Mouse (Mus musculus): ENCODE data around the gene Tfg. TPM values are rescaled to one million over a fixed set of nuclear protein-coding genes. Genes with fewer than 3 reads are reported as not detected.

The Tfg gene
- polyA plus RNA-seq, 1 experiment from 2014 or later = 179 TPM

GRCm38 (mm10) chr16:56669520-56669919, 47.7 kb downstream of the Tfg start:
- no peak for DNase-seq (ENCODE audit: low spot score)
- Histone ChIP-seq H3K27me3 (ENCODE audit: control insufficient read depth, insufficient read depth, low read length) (no peaks in the 10 kb centered on the region), H3K9ac (ENCODE audit: low read length) (no peak overlapping the region), H3K36me3 (ENCODE audit: control insufficient read depth, insufficient read depth, low read length) (no peaks in the 10 kb centered on the region), H3K27ac (replicated peaks; ENCODE audit: low read depth, low read length) (no peak overlapping the region), H3K4me1 (ENCODE audit: control insufficient read depth, insufficient read depth, low read length) (no peaks in the 10 kb centered on the region), H3K9me3 (ENCODE audit: control insufficient read depth, low read length) (no peaks in the 10 kb centered on the region), H3K4me2 (ENCODE audit: low read depth, severe bottlenecking) (no peak overlapping the region), H3K4me3 (ENCODE audit: low read depth, low read length) (no peak overlapping the region)
- WGBS = 60% methylated on average over 5 of the region's 5 CpGs
- ATAC-seq (ENCODE audit: insufficient number of reproducible peaks, low FRiP score, low TSS enrichment, low read depth) = no peak

- Histone ChIP-seq H3K4me1 (ENCODE audit: control insufficient read depth, insufficient read depth, low read length) (no peaks in the 10 kb centered on the region), H3K4me3 (ENCODE audit: low read depth, low read length) (no peak overlapping the region), H3K9me3 (ENCODE audit: control insufficient read depth, low read length) (no peaks in the 10 kb centered on the region), H3K36me3 (ENCODE audit: control insufficient read depth, insufficient read depth, low read length) (no peaks in the 10 kb centered on the region), H3K27me3 (ENCODE audit: control insufficient read depth, insufficient read depth, low read length) (no peaks in the 10 kb centered on the region), H3K27ac (replicated peaks; ENCODE audit: low read depth, low read length) (no peak overlapping the region), H3K9ac (ENCODE audit: low read length) (no peak overlapping the region), H3K4me2 (ENCODE audit: low read depth, severe bottlenecking) (no peak overlapping the region)
- DNase-seq (ENCODE audit: low spot score) (no peak), ATAC-seq (ENCODE audit: insufficient number of reproducible peaks, low FRiP score, low TSS enrichment, low read depth) (no peak)
Observed at GRCm38 (mm10) chr16:56658866-56659265, 58.4 kb downstream of the Tfg start.

GRCm38 (mm10) chr16:56655193-56655910, 61.9 kb downstream of the Tfg start:
- H3K4me2 ChIP-seq (ENCODE audit: low read depth, severe bottlenecking) = no peak overlapping the region

GRCm38 (mm10) chr16:56646382-56647172, 70.7 kb downstream of the Tfg start:
- 70% methylated on average over 7 of the region's 7 CpGs for WGBS
- H3K4me3 ChIP-seq (ENCODE audit: low read depth, low read length) = no peak overlapping the region
- no peaks in the 10 kb centered on the region for H3K4me1 ChIP-seq (ENCODE audit: control insufficient read depth, insufficient read depth, low read length)
- no peaks in the 10 kb centered on the region for H3K36me3 ChIP-seq (ENCODE audit: control insufficient read depth, insufficient read depth, low read length)
- no peak overlapping the region for H3K4me2 ChIP-seq (ENCODE audit: low read depth, severe bottlenecking)
- no peak overlapping the region for H3K27ac ChIP-seq (replicated peaks; ENCODE audit: low read depth, low read length)
- no peaks in the 10 kb centered on the region for H3K9me3 ChIP-seq (ENCODE audit: control insufficient read depth, low read length)
- ATAC-seq (ENCODE audit: insufficient number of reproducible peaks, low FRiP score, low TSS enrichment, low read depth) (no peak), DNase-seq (ENCODE audit: low spot score) (no peak)
- H3K9ac ChIP-seq (ENCODE audit: low read length) = no peak overlapping the region
- no peaks in the 10 kb centered on the region for H3K27me3 ChIP-seq (ENCODE audit: control insufficient read depth, insufficient read depth, low read length)

More at GRCm38 (mm10) chr16:56655193-56655910, 61.9 kb downstream of the Tfg start:
- Histone ChIP-seq H3K9me3 (ENCODE audit: control insufficient read depth, low read length) (no peaks in the 10 kb centered on the region), H3K4me3 (ENCODE audit: low read depth, low read length) (no peak overlapping the region), H3K27me3 (ENCODE audit: control insufficient read depth, insufficient read depth, low read length) (no peaks in the 10 kb centered on the region), H3K36me3 (ENCODE audit: control insufficient read depth, insufficient read depth, low read length) (no peaks in the 10 kb centered on the region), H3K4me1 (ENCODE audit: control insufficient read depth, insufficient read depth, low read length) (no peaks in the 10 kb centered on the region), H3K27ac (replicated peaks; ENCODE audit: low read depth, low read length) (no peak overlapping the region), H3K9ac (ENCODE audit: low read length) (no peak overlapping the region)
- WGBS = 87% methylated on average over 12 of the region's 12 CpGs
- no peak for ATAC-seq (ENCODE audit: insufficient number of reproducible peaks, low FRiP score, low TSS enrichment, low read depth)
- DNase-seq (ENCODE audit: low spot score) = no peak

GRCm38 (mm10) chr16:56645251-56645650, 72.0 kb downstream of the Tfg start:
- Histone ChIP-seq H3K27me3 (ENCODE audit: control insufficient read depth, insufficient read depth, low read length) (no peaks in the 10 kb centered on the region), H3K9me3 (ENCODE audit: control insufficient read depth, low read length) (no peaks in the 10 kb centered on the region), H3K4me2 (ENCODE audit: low read depth, severe bottlenecking) (no peak overlapping the region), H3K9ac (ENCODE audit: low read length) (no peak overlapping the region), H3K36me3 (ENCODE audit: control insufficient read depth, insufficient read depth, low read length) (no peaks in the 10 kb centered on the region), H3K4me3 (ENCODE audit: low read depth, low read length) (no peak overlapping the region), H3K27ac (replicated peaks; ENCODE audit: low read depth, low read length) (no peak overlapping the region), H3K4me1 (ENCODE audit: control insufficient read depth, insufficient read depth, low read length) (no peaks in the 10 kb centered on the region)
- DNase-seq (ENCODE audit: low spot score) (no peak), ATAC-seq (ENCODE audit: insufficient number of reproducible peaks, low FRiP score, low TSS enrichment, low read depth) (no peak)
- WGBS = 47% methylated on average over 2 of the region's 2 CpGs

Other genes starting within 250 kb of the Tfg start
- 0.54 and 0.71 TPM in 2 replicates for gene Abi3bp, start 239.6 kb downstream of the Tfg start, polyA plus RNA-seq (2014; fragmentation: Nextera tagmentation; extraction: Ambion mirVana)
- gene Adgrg7, start 78.4 kb upstream of the Tfg start, polyA plus RNA-seq (2014; fragmentation: Nextera tagmentation; extraction: Ambion mirVana) = not detected in 2 replicates
- gene Tmem45a, start 168.7 kb upstream of the Tfg start, polyA plus RNA-seq (2014; fragmentation: Nextera tagmentation; extraction: Ambion mirVana) = 13.0 and 13.8 TPM in 2 replicates
- not detected in 2 replicates for gene Lnp1, start 210.6 kb upstream of the Tfg start, polyA plus RNA-seq (2014; fragmentation: Nextera tagmentation; extraction: Ambion mirVana)